Mouse (Mus musculus): ENCODE results near the gene Cpa1.

DNA sequence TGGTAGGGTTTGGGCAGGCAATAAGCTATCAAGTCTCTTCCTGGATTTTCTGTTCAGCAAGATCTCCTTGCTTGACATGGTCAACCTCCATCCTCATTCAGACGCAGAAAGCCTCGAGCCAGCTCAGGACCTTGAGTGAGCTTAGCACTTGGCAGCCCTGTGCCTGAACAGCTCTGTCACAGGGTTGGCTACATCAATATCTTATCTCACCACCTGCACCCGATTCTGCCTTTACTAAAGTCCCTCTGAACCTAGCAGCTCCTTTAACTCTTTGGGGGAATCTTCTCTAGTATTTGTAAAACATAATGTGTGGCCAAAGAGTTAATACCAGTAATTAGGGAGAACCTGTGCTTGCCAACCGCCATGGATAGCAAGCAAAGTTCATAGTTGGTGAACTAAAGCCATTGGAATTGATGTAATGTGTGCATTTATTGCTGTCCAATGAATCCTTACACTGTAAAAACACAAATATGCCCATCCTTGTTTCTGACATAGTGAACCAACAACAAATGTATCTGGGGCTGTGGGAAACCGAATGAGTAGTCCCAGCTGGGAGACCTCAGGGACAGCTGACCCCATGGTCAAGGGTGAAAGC, at the start of gene Cpa1:
- no peak for TF ChIP-seq POLR2A (IDR thresholded peaks at IDR 0.05; ENCODE audit: control insufficient read depth, low read depth, low read length)
- no peak for TF ChIP-seq CTCF (IDR thresholded peaks at IDR 0.05; ENCODE audit: control insufficient read depth, insufficient read depth, insufficient replicate concordance, low read depth, low read length)
